Mouse (Mus musculus) hindlimb bud, embryonic 11.5 days (tissue): ENCODE measurements around the gene Mob3c.

Source experiments
- DNase-seq: peaks from one replicate; pipeline ENCODE4 v3.0.0-alpha.2; 2012; ENCODE audit warnings: low read depth, low spot score; ENCODE audit errors: extremely low spot score

The Mob3c gene

DNA sequence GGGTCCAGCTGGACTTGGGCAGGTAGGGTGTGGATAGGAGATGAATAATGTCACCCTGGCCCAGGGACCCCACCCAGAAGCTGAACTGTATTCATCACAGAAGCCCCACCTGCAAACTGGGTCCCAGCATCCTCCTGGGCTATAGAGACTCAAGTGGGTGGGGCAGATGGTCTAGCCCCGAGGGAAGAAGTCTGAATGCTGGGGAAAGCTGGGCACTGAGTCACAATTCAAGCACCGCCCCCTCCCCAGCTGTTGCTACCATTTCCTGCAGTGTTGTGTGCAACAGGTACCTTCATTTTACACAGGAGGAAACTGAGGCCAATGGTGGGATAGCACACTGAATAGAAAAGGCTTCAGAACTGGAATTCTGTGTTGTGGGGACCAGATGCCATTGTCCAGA, 4.1 kb downstream of the Mob3c start:
- no peak for DNase-seq

GRCm38 (mm10) chr4:115835576-115835975, 7.7 kb downstream of the Mob3c start:
- DNase-seq = no peak

- no peak for DNase-seq
These were observed 10.3 kb downstream of the Mob3c start for GRCm38 (mm10) chr4:115838196-115838595.

DNA sequence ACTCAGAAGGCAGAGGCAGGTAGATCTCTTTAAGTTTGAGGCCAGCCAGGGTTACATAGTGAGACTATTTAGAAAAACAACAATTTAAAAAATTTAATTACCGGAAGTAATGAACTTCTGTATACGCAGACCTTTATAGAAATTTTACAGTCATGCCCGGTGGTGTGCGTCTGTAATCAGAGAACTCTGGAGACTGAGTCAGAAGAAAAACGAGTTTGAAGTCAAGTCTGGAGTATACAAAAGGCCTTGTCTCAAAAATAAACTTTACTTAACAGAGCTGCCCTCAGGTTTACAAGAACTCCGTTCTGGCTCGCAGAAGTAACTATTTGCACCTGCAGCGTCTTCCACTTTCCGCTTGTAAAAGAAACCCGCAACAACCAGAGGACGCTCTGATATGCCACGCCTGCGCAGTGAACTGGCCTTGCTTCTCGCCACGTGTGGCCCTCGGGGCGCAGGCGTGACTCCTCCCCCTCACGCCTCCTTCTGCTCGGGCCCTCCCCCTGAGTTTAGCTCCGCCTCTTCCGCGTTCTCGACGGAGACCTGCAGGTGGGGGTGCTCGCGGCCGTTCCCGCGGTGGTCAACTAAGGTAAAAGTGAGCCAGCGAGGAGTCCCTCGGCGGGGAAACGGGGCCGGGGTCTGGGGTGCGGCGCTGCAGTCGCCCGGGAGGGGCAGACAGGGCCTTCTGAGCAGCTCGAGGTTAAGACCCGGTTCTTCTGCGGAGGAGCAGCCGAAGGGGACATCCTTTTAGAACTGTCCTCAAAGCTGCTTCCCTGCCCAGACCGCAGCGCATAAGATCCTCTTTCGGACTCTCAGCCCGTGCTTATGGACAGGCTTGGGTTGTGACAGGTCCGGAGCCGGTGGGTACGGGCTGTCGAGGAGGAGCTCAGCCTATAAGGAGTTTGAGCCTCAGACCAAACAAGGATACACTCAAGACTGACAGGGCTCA, 11.1 kb downstream of the Mob3c start, which contains the start of gene Mknk1:
Gene Mknk1, plus strand, starts transcription at position 503 of the 946 bp plus-strand sequence.
- DNase-seq = peak; percentile 77

DNA sequence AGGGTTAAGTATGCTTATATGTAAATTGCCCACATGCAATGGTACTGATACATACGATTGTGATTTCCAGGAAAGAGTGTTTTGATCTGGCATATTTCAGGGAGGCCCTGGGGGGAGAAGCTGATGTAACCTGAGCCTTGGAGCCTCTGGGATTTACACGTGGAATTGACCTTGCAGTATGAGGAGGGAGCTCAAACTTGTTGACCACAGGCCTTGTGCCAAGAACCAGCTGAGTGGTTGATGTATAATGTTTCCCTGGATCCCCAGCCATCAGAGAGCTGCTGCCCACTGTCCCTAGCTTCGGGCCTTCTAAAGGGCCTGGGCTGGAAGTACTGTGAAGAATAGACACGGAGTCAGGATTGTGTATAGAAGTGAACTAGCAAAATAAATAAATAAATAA, 12.1 kb downstream of the Mob3c start:
- DNase-seq = no peak

DNA sequence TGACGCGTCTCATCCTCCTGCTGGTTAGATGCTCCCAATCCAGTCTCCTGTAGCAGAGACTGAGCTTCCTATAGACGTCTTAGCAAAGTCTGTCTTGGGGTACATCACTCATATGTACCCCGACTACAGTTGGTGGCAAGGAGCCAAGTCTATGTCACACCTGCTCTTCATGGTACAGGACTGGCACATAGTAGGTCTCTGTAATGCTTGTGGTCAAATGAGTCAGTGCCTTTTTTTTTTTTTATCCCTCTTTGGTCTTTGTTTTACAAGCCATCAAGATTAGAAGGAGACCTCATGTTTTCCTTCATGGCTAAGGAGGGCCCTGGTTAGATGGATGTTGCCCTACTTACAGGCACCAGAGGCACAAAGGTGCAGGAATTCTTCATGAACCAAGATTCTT, 12.9 kb downstream of the Mob3c start:
- DNase-seq = no peak

- DNase-seq = no peak
These were observed 18.8 kb downstream of the Mob3c start for GRCm38 (mm10) chr4:115846656-115847055.

- no peak for DNase-seq
These were observed 19.5 kb downstream of the Mob3c start for GRCm38 (mm10) chr4:115847377-115847776.

- DNase-seq = no peak
These were observed 20.2 kb downstream of the Mob3c start for GRCm38 (mm10) chr4:115848083-115848482.

DNA sequence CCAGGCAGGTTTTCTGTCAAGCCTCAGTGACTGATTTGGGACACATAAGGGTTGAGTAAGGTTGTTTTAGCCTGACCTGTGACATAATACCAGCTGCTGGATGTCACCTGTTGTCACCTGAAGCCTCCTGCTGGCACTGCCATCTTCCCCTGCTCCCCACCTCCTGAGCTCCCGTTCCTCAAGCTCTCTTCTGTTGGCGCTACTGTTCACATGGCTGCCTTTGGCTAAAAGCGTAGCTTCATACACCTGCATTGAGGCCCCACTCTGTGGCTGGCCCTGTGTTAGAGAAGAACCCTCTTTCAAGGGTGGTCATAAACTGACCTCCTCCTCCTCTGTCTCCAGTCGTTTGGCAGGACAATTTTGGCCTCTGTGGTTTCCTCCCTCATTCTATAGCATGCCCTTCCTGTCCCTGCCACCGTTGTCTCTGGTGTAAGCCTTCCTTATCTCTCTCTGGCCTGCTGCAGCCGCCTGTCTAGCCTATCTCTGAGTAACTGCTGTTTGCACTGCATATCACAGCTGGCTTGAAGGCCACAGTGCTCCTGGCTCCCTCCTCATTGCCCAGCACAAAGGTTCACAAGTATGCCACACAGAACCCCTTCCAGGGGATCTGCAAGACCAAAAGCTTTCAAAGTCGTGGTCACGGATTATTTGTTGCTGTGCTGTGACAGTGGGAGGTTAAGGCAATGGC, 21.2 kb downstream of the Mob3c start:
- no peak for DNase-seq

- no peak for DNase-seq
These were observed 22.2 kb downstream of the Mob3c start for GRCm38 (mm10) chr4:115850111-115850510.

- no peak for DNase-seq
These were observed 22.7 kb downstream of the Mob3c start for GRCm38 (mm10) chr4:115850631-115851030.

GRCm38 (mm10) chr4:115851569-115851968, 23.7 kb downstream of the Mob3c start:
- DNase-seq = no peak

- DNase-seq = no peak
These were observed 27.2 kb downstream of the Mob3c start for GRCm38 (mm10) chr4:115855100-115855499.

- no peak for DNase-seq
These were observed 27.7 kb downstream of the Mob3c start for GRCm38 (mm10) chr4:115855609-115856008.

GRCm38 (mm10) chr4:115856282-115856681, 28.4 kb downstream of the Mob3c start:
- DNase-seq = no peak

DNA sequence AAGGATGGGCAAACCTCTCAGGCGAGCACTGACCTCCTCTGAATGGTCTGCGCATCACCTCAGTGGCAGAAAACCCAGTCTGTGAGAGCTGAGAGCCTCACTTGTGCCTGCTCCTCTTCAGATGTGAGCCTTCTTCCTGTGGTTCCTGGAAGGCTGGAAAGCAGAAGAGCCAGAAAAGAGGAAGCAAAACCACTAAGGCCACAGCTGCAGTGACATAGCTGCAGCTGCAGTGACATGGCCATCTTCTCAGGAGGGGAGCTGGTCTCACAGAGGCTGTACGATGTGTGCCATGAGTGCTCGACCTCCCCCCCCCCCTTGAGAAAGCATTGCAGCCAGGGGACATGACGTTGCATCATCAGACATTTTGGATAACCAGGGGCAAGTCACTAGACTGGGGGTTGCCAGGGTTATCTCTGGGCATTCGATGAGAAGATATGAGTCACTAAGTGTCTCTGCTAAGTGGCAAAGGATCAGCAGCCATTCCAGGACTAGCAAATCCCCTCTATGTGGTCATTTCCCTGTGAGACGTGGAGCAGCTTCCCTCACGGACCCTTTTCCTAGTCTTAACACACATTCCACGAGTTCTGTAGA, 29.5 kb downstream of the Mob3c start:
- no peak for DNase-seq

- DNase-seq = no peak
These were observed 35.5 kb downstream of the Mob3c start for GRCm38 (mm10) chr4:115863352-115863751.

DNA sequence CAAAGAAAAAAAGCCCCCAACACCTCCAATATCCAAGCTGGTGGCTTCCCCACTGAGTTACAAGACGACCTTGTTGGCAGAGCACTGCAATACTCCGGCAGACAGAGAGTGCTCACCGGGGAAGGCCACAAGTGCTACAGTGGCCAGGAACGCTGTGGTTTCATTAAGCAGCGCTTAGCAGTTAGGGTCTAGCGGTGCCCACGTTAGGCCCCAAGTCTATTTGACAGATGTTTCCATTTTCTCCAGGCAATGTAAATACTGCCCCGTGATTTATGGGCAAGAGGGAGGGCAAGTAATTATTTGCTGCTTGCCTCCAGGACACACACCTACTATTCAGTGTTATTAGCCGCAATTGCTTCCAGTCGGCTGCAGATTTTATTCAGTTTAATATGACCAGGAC, 36.0 kb downstream of the Mob3c start:
- DNase-seq = peak; percentile 84

GRCm38 (mm10) chr4:115869512-115870210, 41.8 kb downstream of the Mob3c start:
- DNase-seq = no peak

- no peak for DNase-seq
These were observed 45.3 kb downstream of the Mob3c start for GRCm38 (mm10) chr4:115873231-115873630.
